Mouse (Mus musculus) cortical plate, adult 2 months (tissue): ENCODE measurements at regions not wholly inside any gene's neighbourhood (a gene's known extent, or its start where the extent isn't known, plus 50 kb on each side); places are given as distances from the start of the nearest gene placed in this dataset.

Source experiments
- CTCF ChIP-seq: fragments of 200-500 bp; IDR thresholded peaks from 2 replicates; pipeline ENCODE4 v1.5.1; 2011; ENCODE audit warnings: mild to moderate bottlenecking, control low read depth, low read length; ENCODE audit not compliant: insufficient read depth; ENCODE audit errors: extremely low read depth
- POLR2A ChIP-seq: fragments of 200-500 bp; IDR thresholded peaks from 2 replicates; pipeline ENCODE4 v1.6.1; 2011; ENCODE audit warnings: mild to moderate bottlenecking, low read length, control low read depth; ENCODE audit not compliant: insufficient read depth; ENCODE audit errors: extremely low read depth

- TF ChIP-seq CTCF (no peak), POLR2A (no peak)
Observed at GRCm38 (mm10) chr5:77827971-77828370, 420.1 kb upstream of the Igfbp7 start.
